Mouse (Mus musculus) ES-E14 (cell line): ENCODE results near the gene Setd1a.

Experiments
- CHD2 ChIP-seq: IDR thresholded peaks from 2 replicates; pipeline ENCODE4 v1.6.1; 2014; ENCODE audit warnings: mild to moderate bottlenecking, low read depth, low read length, inconsistent platforms
- ZNF384 ChIP-seq: IDR thresholded peaks from 2 replicates; pipeline ENCODE4 v1.6.1; 2012; ENCODE audit warnings: low read depth, low read length, inconsistent platforms

DNA sequence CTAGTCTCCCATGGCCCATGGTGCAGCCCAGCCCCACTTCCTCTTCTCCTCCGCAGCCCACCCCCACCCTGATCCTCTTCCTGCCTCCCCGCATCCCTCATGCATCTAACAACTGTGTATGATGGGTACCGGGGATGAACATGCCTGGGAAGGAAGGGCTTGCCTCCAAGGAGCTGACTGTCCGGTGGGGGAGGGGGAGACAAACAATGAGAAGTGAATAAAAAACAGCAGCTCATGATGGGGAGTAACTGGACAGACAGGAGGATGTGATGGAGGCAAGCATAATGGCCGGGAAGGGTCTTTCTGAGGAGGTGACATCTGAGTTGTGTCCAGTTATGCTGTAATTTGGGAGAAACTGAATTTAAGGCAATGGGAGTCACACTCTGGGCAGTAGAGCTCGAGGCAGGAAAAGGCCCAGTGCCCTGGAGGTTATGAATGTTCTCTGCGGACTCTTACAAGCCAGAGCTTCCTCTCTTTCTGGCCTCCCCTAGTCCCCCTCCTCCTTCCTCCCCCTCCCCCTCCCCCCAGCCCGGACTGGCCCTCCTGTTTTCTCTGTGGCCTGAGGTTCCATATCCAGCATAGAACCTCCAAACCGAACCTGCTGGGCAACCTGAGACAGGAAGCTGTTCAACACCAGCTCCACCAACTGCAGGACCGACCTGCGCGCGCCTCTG, 44.5 kb downstream of the Setd1a start:
- no peak for TF ChIP-seq ZNF384
- no peak for TF ChIP-seq CHD2
